Mouse (Mus musculus) kidney, adult 2 months (tissue): Measurements from ENCODE around the gene C9. TPM values are rescaled to one million over a fixed set of nuclear protein-coding genes. Genes with fewer than 3 reads are reported as not detected.

Experiments
- DNase-seq: peaks from one replicate; pipeline ENCODE4 v3.0.0; 2021
- H3K27ac ChIP-seq: fragments of 200-500 bp; 2 replicates; pipeline ENCODE4 v1.5.1; 2012; ENCODE audit warnings: low read depth, low read length, control low read depth, inconsistent platforms; ENCODE audit not compliant: insufficient read depth
- H3K27me3 ChIP-seq: fragments of 200-500 bp; replicated peaks from 2 replicates; pipeline ENCODE4 v1.6.1; 2012; ENCODE audit warnings: mild to moderate bottlenecking, moderate library complexity, low read length, inconsistent platforms; ENCODE audit not compliant: control insufficient read depth, insufficient read depth
- H3K36me3 ChIP-seq: fragments of 200-500 bp; 2 replicates; pipeline ENCODE4 v1.6.1; 2012; ENCODE audit warnings: mild to moderate bottlenecking, moderate library complexity, low read length, inconsistent platforms; ENCODE audit not compliant: control insufficient read depth, insufficient read depth
- H3K4me1 ChIP-seq: fragments of 200-500 bp; 2 replicates; pipeline ENCODE4 v1.6.1; 2011; ENCODE audit warnings: low read length; ENCODE audit not compliant: control insufficient read depth, insufficient read depth
- H3K4me3 ChIP-seq: fragments of 200-500 bp; 2 replicates; pipeline ENCODE4 v1.5.1; 2011; ENCODE audit warnings: mild to moderate bottlenecking, low read depth, low read length, control low read depth; ENCODE audit not compliant: insufficient read depth
- CTCF ChIP-seq: fragments of 200-500 bp; conservative IDR thresholded peaks from 2 replicates; pipeline ENCODE4 v1.5.1; 2011; ENCODE audit warnings: low read depth, mild to moderate bottlenecking, control low read depth, low read length, moderate library complexity, mixed read lengths; ENCODE audit not compliant: insufficient read depth, insufficient read length
- POLR2A ChIP-seq: fragments of 200-500 bp; IDR thresholded peaks from one replicate; pipeline ENCODE4 v1.6.1; 2011; ENCODE audit warnings: low read depth, low read length, control low read depth
- WGBS: fragments of 180-500 bp; shearing (Covaris S2); methylation state at CpG from one replicate; pipeline ENCODE4 v1.1.7; 2018; 5-methylcytosine and 5-hydroxymethylcytosine counted together
- polyA plus RNA-seq: library from polyadenylated mRNA; depleted of rRNA; stranded (reverse); fragments of >200 nt; gene quantifications from 2 replicates; pipeline ENCODE4 v1.2.3, GENCODE M21; 2012; rRNA removed

C9 gene
- polyA plus RNA-seq, 1 experiment = not detected

GRCm38 (mm10) chr15:6534592-6534991, 89.5 kb downstream of the C9 start:
- Histone ChIP-seq H3K27me3 (no peaks in the 10 kb centered on the region), H3K4me3 (no peak overlapping the region), H3K27ac (no peak overlapping the region), H3K36me3 (no peaks in the 10 kb centered on the region), H3K4me1 (no peaks in the 10 kb centered on the region)
- WGBS = 87% methylated on average over 8 of the region's 8 CpGs
- TF ChIP-seq POLR2A (no peak), CTCF (no peak)
- no peak for DNase-seq

- no peak for DNase-seq
- no peak overlapping the region for H3K4me3 ChIP-seq
- no peaks in the 10 kb centered on the region for H3K4me1 ChIP-seq
- no peaks in the 10 kb centered on the region for H3K27me3 ChIP-seq
- H3K27ac ChIP-seq = no peak overlapping the region
- TF ChIP-seq POLR2A (no peak), CTCF (no peak)
- no peaks in the 10 kb centered on the region for H3K36me3 ChIP-seq
- WGBS = 71% methylated on average over 7 of the region's 7 CpGs
These were observed 94.7 kb downstream of the C9 start for GRCm38 (mm10) chr15:6539639-6540338.

Other genes with a start within 250 kb of the C9 start
- gene Dab2, start 145.5 kb upstream of the C9 start, polyA plus RNA-seq = 247 and 281 TPM in 2 replicates
- 3.0 and 84.9 TPM in 2 replicates for gene Fyb, start 77.5 kb downstream of the C9 start, polyA plus RNA-seq